Mouse (Mus musculus) naive thymus-derived CD4-positive, alpha-beta T cell, adult 2 months (primary cell): ENCODE data around the gene Serpinb9c.
"Not testable (repeated sequence)": the region's sequence is repeated elsewhere in the genome, so short reads cannot be mapped to it uniquely, and the experiment has no call there.

ENCODE experiments used
- DNase-seq: peaks from one replicate; pipeline ENCODE4 v3.0.0-alpha.2; 2011; ENCODE audit warnings: low read depth

The Serpinb9c gene

DNA sequence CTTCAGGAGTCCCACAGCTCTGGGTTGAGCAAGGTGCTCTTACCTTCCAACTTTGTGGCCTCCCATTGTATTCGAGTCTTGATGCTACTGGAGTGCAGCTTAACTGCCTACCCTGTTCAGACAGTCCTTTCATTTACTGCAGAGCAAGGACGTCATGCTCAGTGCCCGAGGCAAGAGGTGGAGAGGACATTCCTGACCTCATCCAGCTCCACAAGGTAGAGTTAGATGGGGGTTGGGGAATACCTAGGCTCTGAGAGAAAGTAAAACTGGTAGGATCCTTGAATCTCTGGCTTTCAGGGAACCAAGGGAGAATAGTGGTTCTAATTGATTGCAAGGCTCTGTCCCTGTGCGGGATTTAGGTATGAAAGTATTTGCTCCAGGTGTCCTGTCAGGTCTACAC lies at the start of gene Serpinb9c:
TSS of gene Serpinb9c (minus strand) at position 101 of the 400 bp plus-strand sequence.
- no peak for DNase-seq

GRCm38 (mm10) chr13:33199740-33200139 lies 40.2 kb upstream of the Serpinb9c start:
- no peak for DNase-seq

DNA sequence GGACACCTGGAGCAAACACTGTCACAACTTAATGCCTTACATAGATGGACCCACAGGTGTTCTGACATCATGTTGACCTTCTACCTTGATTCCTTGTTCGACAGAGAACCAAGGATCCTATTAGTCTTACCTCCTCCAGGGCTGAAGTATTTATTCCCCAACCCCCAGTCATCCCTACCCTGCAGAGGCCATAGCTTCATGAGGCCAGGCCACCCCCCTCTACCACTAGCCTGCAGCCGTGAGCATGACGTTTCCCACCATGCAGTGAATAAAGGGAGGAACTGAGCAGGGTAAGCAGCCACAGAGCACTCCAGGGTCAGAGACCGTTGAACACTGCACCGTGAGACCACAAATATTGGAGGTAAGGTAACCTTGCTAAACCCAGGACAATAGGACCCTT lies 33.1 kb upstream of the Serpinb9c start, which contains the start of gene Serpinb9d:
TSS of gene Serpinb9d (plus strand) at position 301 of the 400 bp plus-strand sequence.
- DNase-seq: no peak

- DNase-seq: not testable (repeated sequence)
These were observed 30.9 kb upstream of the Serpinb9c start for GRCm38 (mm10) chr13:33190486-33190885.

DNA sequence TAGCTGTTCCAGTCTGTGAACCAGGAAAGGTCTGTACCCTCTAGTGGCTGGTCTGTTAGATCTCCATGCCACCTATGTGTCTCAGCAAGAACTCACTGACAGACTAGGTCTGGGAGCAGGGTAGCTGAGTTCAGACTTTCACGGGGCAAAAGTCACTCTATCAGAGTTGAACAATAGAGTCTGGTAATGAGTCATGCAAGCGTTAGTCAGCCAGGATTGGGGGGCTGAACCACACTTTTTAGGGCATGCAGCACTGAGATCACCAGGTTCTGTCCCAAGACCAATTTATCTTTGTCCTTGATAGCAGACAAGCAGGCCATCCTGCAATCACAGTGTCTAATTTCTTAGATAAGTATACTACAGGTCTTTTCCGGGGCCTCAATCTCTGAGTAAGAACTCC lies 18.1 kb downstream of the Serpinb9c start:
- DNase-seq: no peak

DNA sequence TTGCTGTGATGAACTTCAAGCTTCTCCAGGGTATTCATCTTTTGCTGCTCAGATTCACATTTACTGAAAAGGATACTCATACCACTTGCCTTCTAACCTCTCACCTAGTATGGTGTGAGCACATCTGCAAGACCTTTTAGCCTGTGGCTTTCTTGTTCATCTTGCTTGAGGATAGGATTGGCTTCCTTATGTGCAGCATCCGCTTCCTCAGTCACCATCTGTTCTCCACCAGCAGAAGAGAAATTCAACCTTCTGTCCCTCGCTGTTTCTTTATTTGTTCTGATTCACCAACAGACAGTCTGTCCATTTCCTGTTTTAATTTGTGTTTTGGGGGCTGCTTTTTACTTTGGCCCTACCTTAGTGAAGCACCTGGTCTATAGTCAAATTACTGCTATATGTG lies 21.8 kb downstream of the Serpinb9c start:
- no peak for DNase-seq

- no peak for DNase-seq
These were observed 46.5 kb downstream of the Serpinb9c start for GRCm38 (mm10) chr13:33113054-33113453.

GRCm38 (mm10) chr13:33105626-33106025 lies 53.9 kb downstream of the Serpinb9c start:
- DNase-seq: no peak
